Mouse (Mus musculus): ENCODE measurements around the gene Cubn. TPM values are rescaled to one million over a fixed set of nuclear protein-coding genes. Genes with fewer than 3 reads are reported as not detected.

Gene Cubn
- 0.37 TPM for polyA plus RNA-seq (2015; fragmentation: Illumina TruSeq; extraction: RNeasy Lipid Tissue Mini Kit (QIAGEN cat#74804); ENCODE audit: insufficient read depth, low replicate concordance)

DNA sequence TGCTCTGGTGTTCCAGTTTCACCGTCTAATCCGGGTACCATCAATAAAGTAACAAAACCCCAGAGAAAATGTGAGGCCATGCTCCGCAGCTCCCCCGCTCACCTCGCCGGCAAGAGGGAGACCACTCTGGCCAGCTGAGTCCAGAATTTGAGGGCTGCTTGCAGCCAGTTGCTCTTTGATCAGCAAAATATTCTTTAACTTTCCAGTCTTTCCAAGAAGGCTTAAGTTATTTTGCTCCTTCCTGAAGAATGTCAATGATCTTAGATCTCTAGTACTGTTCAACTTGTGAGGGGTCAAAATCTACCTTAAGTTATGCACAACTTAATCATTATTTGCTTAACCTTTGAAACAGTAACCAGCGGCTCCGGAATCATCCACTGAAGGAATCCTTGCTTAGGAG, at the start of gene Cubn:
Gene Cubn, minus strand, starts transcription at position 80 of the 400 bp plus-strand sequence.

DNA sequence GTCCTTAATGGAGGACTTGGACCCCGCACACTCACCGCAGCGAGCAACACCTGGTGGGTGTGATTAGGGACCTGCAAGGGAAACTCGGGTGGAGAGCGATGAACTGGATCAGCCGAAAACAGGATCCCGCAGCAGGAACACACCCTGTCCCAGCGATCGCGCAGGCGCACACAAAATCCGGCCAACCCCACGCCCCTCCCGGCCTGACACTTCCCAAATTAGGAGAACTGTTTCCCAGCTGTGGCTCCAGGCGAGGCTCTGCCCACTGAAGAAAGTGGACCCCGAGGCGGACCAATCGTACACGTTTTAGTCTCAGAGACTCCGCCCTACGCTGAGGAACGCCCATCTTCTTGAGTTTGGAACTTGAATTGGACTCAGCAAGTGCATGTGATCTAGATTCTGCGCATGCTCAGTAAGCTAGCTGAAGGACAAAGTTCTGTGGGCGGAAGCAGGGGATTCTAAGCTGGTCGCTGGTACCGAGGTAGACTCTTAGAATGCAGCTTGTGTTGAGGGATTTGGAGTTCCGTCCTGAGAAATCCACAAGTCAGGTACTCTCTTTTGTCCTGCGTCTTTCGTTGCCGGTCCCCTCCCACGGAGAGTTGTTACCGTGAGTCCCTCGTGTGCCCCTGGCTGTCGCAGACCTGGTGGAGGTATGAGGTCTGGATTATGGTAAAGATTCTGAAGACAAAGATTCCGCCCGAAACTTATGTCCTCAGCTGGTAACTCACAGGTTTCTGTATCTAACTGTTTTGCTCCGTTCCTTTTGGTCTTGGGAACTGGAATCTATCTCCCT, 220.3 kb downstream of the Cubn start, which contains the start of gene Rsu1:
Gene Rsu1, minus strand, starts transcription at position 251 of the 793 bp plus-strand sequence.

Other genes starting within 250 kb of the Cubn start
- gene Rsu1, start 220.4 kb downstream of the Cubn start, polyA plus RNA-seq (2015; fragmentation: Illumina TruSeq; extraction: RNeasy Lipid Tissue Mini Kit (QIAGEN cat#74804); ENCODE audit: insufficient read depth, low replicate concordance) = 114 TPM
- gene Trdmt1, start 52.9 kb upstream of the Cubn start, polyA plus RNA-seq (2015; fragmentation: Illumina TruSeq; extraction: RNeasy Lipid Tissue Mini Kit (QIAGEN cat#74804); ENCODE audit: insufficient read depth, low replicate concordance) = 13.8 TPM
- 498 TPM for gene Vim, start 82.1 kb upstream of the Cubn start, polyA plus RNA-seq (2015; fragmentation: Illumina TruSeq; extraction: RNeasy Lipid Tissue Mini Kit (QIAGEN cat#74804); ENCODE audit: insufficient read depth, low replicate concordance)